Mouse (Mus musculus): Measurements from ENCODE around the gene Pole2. TPM values are rescaled to one million over a fixed set of nuclear protein-coding genes. Genes with fewer than 3 reads are reported as not detected.

Pole2 gene
- polyA plus RNA-seq (2014; fragmentation: Nextera tagmentation; extraction: Ambion mirVana) = 24.8 and 25.8 TPM in 2 replicates

DNA sequence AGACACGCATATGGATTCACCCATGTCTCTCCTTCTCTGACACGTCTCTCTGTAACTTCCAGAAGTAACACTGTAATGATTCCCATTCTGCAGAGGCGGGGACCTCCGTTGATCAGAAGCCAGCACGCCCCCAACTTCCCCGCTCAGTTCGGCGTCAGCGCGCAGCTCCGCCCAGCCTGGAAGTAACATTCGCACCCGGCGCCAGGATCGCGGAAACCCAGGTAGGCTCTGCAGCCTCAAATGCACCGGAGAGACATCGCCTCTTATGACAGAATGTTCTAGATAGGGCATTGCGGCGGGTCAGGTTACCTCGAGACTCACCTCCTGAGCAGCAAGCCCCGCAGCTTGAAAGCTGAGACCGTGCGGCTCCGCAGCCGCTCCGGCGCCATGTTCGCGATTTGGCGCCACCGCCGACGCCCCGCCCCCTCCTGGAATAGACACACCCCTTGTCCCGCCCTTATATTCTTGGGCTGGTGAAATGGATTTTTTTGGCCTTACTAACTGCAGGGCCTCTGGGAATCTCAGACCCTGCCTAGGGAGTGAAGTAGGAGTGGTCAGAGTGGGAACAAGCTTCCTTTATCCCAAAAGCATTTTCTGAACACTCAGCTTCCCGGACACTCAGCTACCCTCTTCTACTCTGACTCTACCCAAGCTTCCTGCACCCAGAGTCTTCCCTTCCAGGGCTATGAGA lies at the start of gene Pole2:
TSS of gene Pole2 (minus strand) at position 420 of the 691 bp plus-strand sequence.
- WGBS = under 1% methylated on average over 32 of the region's 37 CpGs
- H3K27me3 ChIP-seq (ENCODE audit: control insufficient read depth, insufficient read depth, low read length) = no peaks in the 10 kb centered on the region
- peak within 1 kb of the TSS; percentile 43 for H3K4me2 ChIP-seq (replicated peaks; ENCODE audit: low read depth, low read length)
- peak within 1 kb of the TSS; percentile 56 for H3K4me3 ChIP-seq (ENCODE audit: low read depth, low read length)
- H3K9me3 ChIP-seq (ENCODE audit: control insufficient read depth, low read length) = no peaks in the 10 kb centered on the region
- H3K9ac ChIP-seq (ENCODE audit: low read depth, low read length) = peak within 1 kb of the TSS; percentile 58
- DNase-seq (ENCODE audit: low spot score) (peak; percentile 88), ATAC-seq (ENCODE audit: low FRiP score) (peak; percentile 94)
- H3K36me3 ChIP-seq (ENCODE audit: control insufficient read depth, insufficient read depth, low read length) = no peaks in the 10 kb centered on the region
- H3K4me1 ChIP-seq (replicated peaks; ENCODE audit: control insufficient read depth, insufficient read depth, low read length) = no peaks in the 10 kb centered on the region
- H3K27ac ChIP-seq (ENCODE audit: low read depth, low read length) = no peak within 1 kb of the TSS

DNA sequence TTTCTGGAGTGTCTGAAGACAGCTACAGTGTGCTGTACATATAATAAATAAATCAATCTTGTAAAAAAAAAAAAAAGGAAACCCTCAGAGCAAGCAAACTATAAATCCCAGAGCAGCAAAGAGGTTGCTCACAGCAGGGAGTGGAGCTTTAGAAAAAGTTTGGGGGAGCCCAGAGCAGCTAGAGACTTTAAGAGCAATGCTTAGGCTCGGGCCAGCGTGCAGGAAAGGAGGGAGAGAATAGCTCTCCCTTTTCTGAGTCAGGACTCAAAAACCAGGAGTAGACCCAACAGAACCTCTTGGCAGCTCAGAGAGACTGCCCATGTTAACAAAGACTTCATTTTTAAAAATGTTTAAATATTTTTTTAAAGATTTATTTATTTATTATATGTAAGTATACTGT lies 41.0 kb upstream of the Pole2 start:
- no peak overlapping the region for H3K9ac ChIP-seq (ENCODE audit: low read depth, low read length)
- H3K4me2 ChIP-seq (replicated peaks; ENCODE audit: low read depth, low read length) = no peak overlapping the region
- H3K4me1 ChIP-seq (replicated peaks; ENCODE audit: control insufficient read depth, insufficient read depth, low read length) = no peaks in the 10 kb centered on the region
- ATAC-seq (ENCODE audit: low FRiP score) (no peak), DNase-seq (ENCODE audit: low spot score) (no peak)
- H3K36me3 ChIP-seq (ENCODE audit: control insufficient read depth, insufficient read depth, low read length) = no peaks in the 10 kb centered on the region
- H3K9me3 ChIP-seq (ENCODE audit: control insufficient read depth, low read length) = no peaks in the 10 kb centered on the region
- no peak overlapping the region for H3K4me3 ChIP-seq (ENCODE audit: low read depth, low read length)
- 72% methylated on average over 2 of the region's 2 CpGs for WGBS
- H3K27ac ChIP-seq (ENCODE audit: low read depth, low read length) = no peak overlapping the region
- no peaks in the 10 kb centered on the region for H3K27me3 ChIP-seq (ENCODE audit: control insufficient read depth, insufficient read depth, low read length)

GRCm38 (mm10) chr12:69267956-69268632 lies 40.1 kb upstream of the Pole2 start:
- H3K9me3 ChIP-seq (ENCODE audit: control insufficient read depth, low read length) = no peaks in the 10 kb centered on the region
- H3K4me3 ChIP-seq (ENCODE audit: low read depth, low read length) = no peak overlapping the region
- no peaks in the 10 kb centered on the region for H3K4me1 ChIP-seq (replicated peaks; ENCODE audit: control insufficient read depth, insufficient read depth, low read length)
- ATAC-seq (ENCODE audit: low FRiP score) (no peak), DNase-seq (ENCODE audit: low spot score) (no peak)
- 80% methylated on average over 11 of the region's 11 CpGs for WGBS
- no peaks in the 10 kb centered on the region for H3K27me3 ChIP-seq (ENCODE audit: control insufficient read depth, insufficient read depth, low read length)
- H3K4me2 ChIP-seq (replicated peaks; ENCODE audit: low read depth, low read length) = no peak overlapping the region
- H3K27ac ChIP-seq (ENCODE audit: low read depth, low read length) = no peak overlapping the region
- H3K9ac ChIP-seq (ENCODE audit: low read depth, low read length) = no peak overlapping the region
- no peaks in the 10 kb centered on the region for H3K36me3 ChIP-seq (ENCODE audit: control insufficient read depth, insufficient read depth, low read length)

GRCm38 (mm10) chr12:69265031-69265430 lies 37.0 kb upstream of the Pole2 start:
- H3K4me2 ChIP-seq (replicated peaks; ENCODE audit: low read depth, low read length) = no peak overlapping the region
- H3K4me1 ChIP-seq (replicated peaks; ENCODE audit: control insufficient read depth, insufficient read depth, low read length) = no peaks in the 10 kb centered on the region
- H3K4me3 ChIP-seq (ENCODE audit: low read depth, low read length) = no peak overlapping the region
- H3K27me3 ChIP-seq (ENCODE audit: control insufficient read depth, insufficient read depth, low read length) = no peaks in the 10 kb centered on the region
- no peak for ATAC-seq (ENCODE audit: low FRiP score)
- no peaks in the 10 kb centered on the region for H3K36me3 ChIP-seq (ENCODE audit: control insufficient read depth, insufficient read depth, low read length)
- H3K27ac ChIP-seq (ENCODE audit: low read depth, low read length) = no peak overlapping the region
- DNase-seq (ENCODE audit: low spot score) = no peak
- WGBS = 87% methylated on average over 3 of the region's 3 CpGs
- H3K9ac ChIP-seq (ENCODE audit: low read depth, low read length) = no peak overlapping the region
- no peaks in the 10 kb centered on the region for H3K9me3 ChIP-seq (ENCODE audit: control insufficient read depth, low read length)

DNA sequence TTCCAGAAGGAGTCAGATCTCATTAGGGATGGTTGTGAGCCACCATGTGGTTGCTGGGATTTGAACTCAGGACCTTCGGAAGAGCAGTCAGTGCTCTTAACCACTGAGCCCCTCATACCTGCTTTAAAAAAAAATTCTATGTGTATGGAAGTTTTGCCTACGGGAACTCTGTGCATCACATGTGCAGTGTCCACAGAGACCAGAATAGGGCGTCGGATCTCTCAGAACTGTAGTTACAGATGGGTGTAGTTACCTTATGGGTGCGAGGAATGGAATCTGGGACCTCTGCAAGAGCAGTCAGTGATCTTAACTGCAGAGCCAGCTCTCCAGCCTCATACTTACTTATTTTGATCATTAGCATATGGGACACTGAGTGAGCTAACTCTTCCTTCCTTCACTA lies 34.3 kb upstream of the Pole2 start:
- Histone ChIP-seq H3K36me3 (ENCODE audit: control insufficient read depth, insufficient read depth, low read length) (no peaks in the 10 kb centered on the region), H3K4me3 (ENCODE audit: low read depth, low read length) (no peak overlapping the region), H3K4me1 (replicated peaks; ENCODE audit: control insufficient read depth, insufficient read depth, low read length) (no peaks in the 10 kb centered on the region), H3K27me3 (ENCODE audit: control insufficient read depth, insufficient read depth, low read length) (no peaks in the 10 kb centered on the region), H3K9ac (ENCODE audit: low read depth, low read length) (no peak overlapping the region), H3K4me2 (replicated peaks; ENCODE audit: low read depth, low read length) (no peak overlapping the region), H3K9me3 (ENCODE audit: control insufficient read depth, low read length) (no peaks in the 10 kb centered on the region), H3K27ac (ENCODE audit: low read depth, low read length) (no peak overlapping the region)
- DNase-seq (ENCODE audit: low spot score) = no peak
- 90% methylated on average over 5 of the region's 5 CpGs for WGBS
- no peak for ATAC-seq (ENCODE audit: low FRiP score)

- H3K9me3 ChIP-seq (ENCODE audit: control insufficient read depth, low read length) = no peaks in the 10 kb centered on the region
Measured at GRCm38 (mm10) chr12:69257836-69258235, 29.8 kb upstream of the Pole2 start.

DNA sequence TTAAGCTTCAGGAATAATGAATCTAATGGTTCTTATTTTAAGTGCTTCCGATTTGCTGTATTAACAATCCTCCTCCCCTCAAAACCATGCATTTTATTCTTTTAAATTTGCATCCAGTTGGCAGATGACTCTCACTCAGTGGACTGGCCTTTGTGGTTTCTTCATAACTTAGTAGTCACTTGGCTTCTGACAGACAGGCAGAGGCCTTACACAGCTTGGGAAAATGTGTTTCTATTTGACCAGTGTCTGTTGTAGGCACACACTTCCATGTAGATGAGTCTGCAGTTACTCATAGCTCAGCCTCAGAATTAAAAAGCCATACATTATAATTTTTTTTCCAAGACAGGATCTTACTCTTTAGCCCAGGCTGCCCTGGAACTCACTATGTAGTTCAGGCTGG lies 25.8 kb upstream of the Pole2 start:
- no peak for ATAC-seq (ENCODE audit: low FRiP score)
- H3K9ac ChIP-seq (ENCODE audit: low read depth, low read length) = no peak overlapping the region
- H3K27ac ChIP-seq (ENCODE audit: low read depth, low read length) = no peak overlapping the region
- no peaks in the 10 kb centered on the region for H3K36me3 ChIP-seq (ENCODE audit: control insufficient read depth, insufficient read depth, low read length)
- H3K27me3 ChIP-seq (ENCODE audit: control insufficient read depth, insufficient read depth, low read length) = no peaks in the 10 kb centered on the region
- H3K4me2 ChIP-seq (replicated peaks; ENCODE audit: low read depth, low read length) = no peak overlapping the region
- no peak overlapping the region for H3K4me3 ChIP-seq (ENCODE audit: low read depth, low read length)
- no peaks in the 10 kb centered on the region for H3K9me3 ChIP-seq (ENCODE audit: control insufficient read depth, low read length)
- DNase-seq (ENCODE audit: low spot score) = no peak
- WGBS = 91% methylated on average over 1 of the region's 1 CpGs
- H3K4me1 ChIP-seq (replicated peaks; ENCODE audit: control insufficient read depth, insufficient read depth, low read length) = no peaks in the 10 kb centered on the region

More at GRCm38 (mm10) chr12:69257836-69258235, 29.8 kb upstream of the Pole2 start:
- H3K9ac ChIP-seq (ENCODE audit: low read depth, low read length) = no peak overlapping the region
- H3K4me1 ChIP-seq (replicated peaks; ENCODE audit: control insufficient read depth, insufficient read depth, low read length) = no peaks in the 10 kb centered on the region
- 89% methylated on average over 11 of the region's 11 CpGs for whole genome bisulfite sequencing
- no peaks in the 10 kb centered on the region for H3K36me3 ChIP-seq (ENCODE audit: control insufficient read depth, insufficient read depth, low read length)
- ATAC-seq (ENCODE audit: low FRiP score) (no peak), DNase-seq (ENCODE audit: low spot score) (no peak)
- H3K27me3 ChIP-seq (ENCODE audit: control insufficient read depth, insufficient read depth, low read length) = no peaks in the 10 kb centered on the region
- H3K27ac ChIP-seq (ENCODE audit: low read depth, low read length) = no peak overlapping the region
- H3K4me3 ChIP-seq (ENCODE audit: low read depth, low read length) = no peak overlapping the region
- H3K4me2 ChIP-seq (replicated peaks; ENCODE audit: low read depth, low read length) = no peak overlapping the region

GRCm38 (mm10) chr12:69250756-69251155 lies 22.8 kb upstream of the Pole2 start:
- Histone ChIP-seq H3K27ac (ENCODE audit: low read depth, low read length) (no peak overlapping the region), H3K36me3 (ENCODE audit: control insufficient read depth, insufficient read depth, low read length) (no peaks in the 10 kb centered on the region), H3K9ac (ENCODE audit: low read depth, low read length) (no peak overlapping the region), H3K9me3 (ENCODE audit: control insufficient read depth, low read length) (no peaks in the 10 kb centered on the region), H3K4me2 (replicated peaks; ENCODE audit: low read depth, low read length) (no peak overlapping the region), H3K4me3 (ENCODE audit: low read depth, low read length) (no peak overlapping the region), H3K4me1 (replicated peaks; ENCODE audit: control insufficient read depth, insufficient read depth, low read length) (no peaks in the 10 kb centered on the region), H3K27me3 (ENCODE audit: control insufficient read depth, insufficient read depth, low read length) (no peaks in the 10 kb centered on the region)
- WGBS = 79% methylated on average over 8 of the region's 8 CpGs
- no peak for DNase-seq (ENCODE audit: low spot score)
- ATAC-seq (ENCODE audit: low FRiP score) = no peak

- Histone ChIP-seq H3K27me3 (ENCODE audit: control insufficient read depth, insufficient read depth, low read length) (no peaks in the 10 kb centered on the region), H3K4me1 (replicated peaks; ENCODE audit: control insufficient read depth, insufficient read depth, low read length) (no peaks in the 10 kb centered on the region), H3K36me3 (ENCODE audit: control insufficient read depth, insufficient read depth, low read length) (no peaks in the 10 kb centered on the region), H3K9me3 (ENCODE audit: control insufficient read depth, low read length) (no peaks in the 10 kb centered on the region), H3K4me3 (ENCODE audit: low read depth, low read length) (no peak overlapping the region), H3K27ac (ENCODE audit: low read depth, low read length) (no peak overlapping the region), H3K4me2 (replicated peaks; ENCODE audit: low read depth, low read length) (no peak overlapping the region), H3K9ac (ENCODE audit: low read depth, low read length) (no peak overlapping the region)
- ATAC-seq (ENCODE audit: low FRiP score) (no peak), DNase-seq (ENCODE audit: low spot score) (no peak)
- WGBS = 90% methylated on average over 4 of the region's 4 CpGs
Measured at GRCm38 (mm10) chr12:69249766-69250165, 21.8 kb upstream of the Pole2 start.
